23 mouse cellular contexts compared by ENCODE assay signal in the genomic region with DNA sequence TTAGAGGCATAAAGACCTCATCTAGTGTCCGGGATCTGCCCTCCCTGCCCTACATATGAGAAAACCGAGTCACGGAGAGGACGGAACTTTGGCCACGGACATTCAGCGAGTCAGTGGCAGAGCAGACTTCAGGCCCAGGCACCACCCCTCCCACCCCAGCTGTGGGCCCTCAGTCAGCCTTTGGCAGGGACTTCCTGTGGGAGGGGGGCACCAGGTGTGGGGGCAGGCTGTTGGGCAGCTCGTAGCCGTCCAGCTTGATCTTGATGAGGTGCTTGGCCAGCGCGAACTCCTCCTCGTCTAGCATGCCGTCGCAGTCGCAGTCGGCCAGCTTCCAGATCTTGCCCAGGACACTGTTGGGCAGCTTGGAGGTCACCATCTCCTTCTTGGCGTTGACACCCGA. TPM values are rescaled to one million over a fixed set of nuclear protein-coding genes. Genes with fewer than 3 reads are reported as not detected.
DNase-seq lines count a peak whose midpoint lies in the region; ATAC-seq and TF ChIP-seq lines count a peak whose summit lies in the region.
"Had no signal": no experiment of that assay in that cellular context is flagged by ENCODE, and none has a peak within 500 bp of the region (broad histone marks: within the 10 kb centered on the region; RNA-seq: fewer than 3 reads in every experiment).

No protein-coding gene starts in this region.

- DNase-seq in gastrocnemius, adult 2 months: no peak
- DNase-seq in gastrocnemius, adult 18-20 months (ENCODE audit: low spot score): no peak
- no peak for DNase-seq in heart, embryonic 10.5 days (ENCODE audit: low spot score)
- DNase-seq in heart, postnatal 10 days: no peak
- no peak for DNase-seq in heart, postnatal 0 days (ENCODE audit: low spot score)
- DNase-seq in heart, adult 18-20 months: no peak
- DNase-seq: adrenal gland, postnatal 10 days; adrenal gland, postnatal 36 days; cerebellum, adult 18-20 months; cerebellum, adult 9-10 months; cerebellum, postnatal 14 days; gastrocnemius, postnatal 25 days; kidney, adult 11 months; kidney, adult 8-10 months had no signal

- no peaks in the 10 kb centered on the region for H3K9me3 ChIP-seq in heart, embryonic 10.5 days
- no peaks in the 10 kb centered on the region for H3K9me3 ChIP-seq in heart, postnatal 0 days (replicated peaks; ENCODE audit: control insufficient read depth, low read length)
- H3K9me3 ChIP-seq: forebrain, embryonic 10.5 days; forebrain, embryonic 13.5 days; G1E; hindbrain, embryonic 10.5 days; hindbrain, embryonic 13.5 days; intestine, embryonic 15.5 days had no signal

- H3K27ac ChIP-seq in gastrocnemius, adult 2 months: peak overlapping the region; percentile 4; the same call in 1 of the 2 replicates
- peak overlapping the region; percentile 65; the same call in 1 of the 2 replicates for H3K27ac ChIP-seq in heart, embryonic 10.5 days
- H3K27ac ChIP-seq in heart, postnatal 0 days (ENCODE audit: low read depth): peak overlapping the region; percentile 47; the same call in 1 of the 2 replicates
- H3K27ac ChIP-seq: forebrain, embryonic 10.5 days; forebrain, embryonic 13.5 days; hindbrain, embryonic 10.5 days; hindbrain, embryonic 13.5 days; intestine, embryonic 15.5 days had no signal

- peaks cover 47% of the 10 kb centered on the region for H3K36me3 ChIP-seq in heart, embryonic 10.5 days
- peaks cover 62% of the 10 kb centered on the region for H3K36me3 ChIP-seq in heart, postnatal 0 days (replicated peaks; ENCODE audit: control insufficient read depth, insufficient read depth, low read length)
- H3K36me3 ChIP-seq: hindbrain, embryonic 13.5 days; intestine, embryonic 15.5 days had no signal

- H3K9ac ChIP-seq in heart, postnatal 0 days (replicated peaks; ENCODE audit: low read depth, low read length): 0 out of 2 replicates have a peak overlapping the region, but pooled peaks have one; percentile 11
- H3K9ac ChIP-seq: forebrain, embryonic 13.5 days; hindbrain, embryonic 13.5 days; intestine, embryonic 15.5 days had no signal

- intact Hi-C loops in gastrocnemius, adult 2 months (cut with DNase I): no loop called here
- intact Hi-C loops in heart, postnatal 10 days (cut with DNase I): no loop called here

- TF ChIP-seq EP300 in heart, postnatal 0 days (IDR thresholded peaks at IDR 0.05; ENCODE audit: low read depth): no peak

- no peaks in the 10 kb centered on the region for H3K27me3 ChIP-seq in heart, embryonic 10.5 days (ENCODE audit: insufficient read depth, poor library complexity, severe bottlenecking)
- H3K27me3 ChIP-seq in heart, postnatal 0 days (ENCODE audit: control insufficient read depth, insufficient read depth, low read length): no peaks in the 10 kb centered on the region
- H3K27me3 ChIP-seq: forebrain, embryonic 13.5 days; hindbrain, embryonic 13.5 days; intestine, embryonic 15.5 days; Patski had no signal

- 78% methylated on average over 17 of the region's 17 CpGs for WGBS in heart, embryonic 10.5 days
- 60% methylated on average over 17 of the region's 17 CpGs for WGBS in heart, postnatal 0 days

- peaks cover 24% of the 10 kb centered on the region for H3K4me1 ChIP-seq in heart, embryonic 10.5 days
- peaks cover 13% of the 10 kb centered on the region for H3K4me1 ChIP-seq in heart, postnatal 0 days (ENCODE audit: control insufficient read depth, insufficient read depth)
- H3K4me1 ChIP-seq: forebrain, embryonic 10.5 days; forebrain, embryonic 13.5 days; hindbrain, embryonic 10.5 days; hindbrain, embryonic 13.5 days had no signal

- no peak overlapping the region for H3K4me2 ChIP-seq in heart, postnatal 0 days (ENCODE audit: low read depth, low read length)
- H3K4me2 ChIP-seq: forebrain, embryonic 13.5 days; hindbrain, embryonic 13.5 days; intestine, embryonic 15.5 days had no signal

- no peak for TF ChIP-seq CTCF in gastrocnemius, adult 2 months (IDR thresholded peaks at IDR 0.05)
- no peak for TF ChIP-seq CTCF in heart, postnatal 0 days (IDR thresholded peaks at IDR 0.05; ENCODE audit: low read depth)

- no peak for ATAC-seq in heart, postnatal 0 days (ENCODE audit: insufficient read depth, low read depth)
- ATAC-seq: forebrain, embryonic 13.5 days; forebrain, embryonic 16.5 days; hindbrain, embryonic 16.5 days; intestine, embryonic 15.5 days; Patski had no signal

- H3K4me3 ChIP-seq in gastrocnemius, adult 2 months: no peak overlapping the region
- H3K4me3 ChIP-seq in heart, embryonic 10.5 days: no peak overlapping the region
- no peak overlapping the region for H3K4me3 ChIP-seq in heart, postnatal 0 days (ENCODE audit: low read depth, low read length)
- H3K4me3 ChIP-seq: forebrain, embryonic 10.5 days; forebrain, embryonic 13.5 days; hindbrain, embryonic 10.5 days; hindbrain, embryonic 13.5 days; intestine, embryonic 15.5 days had no signal

RNA-seq across cellular contexts. Expression of gene Pla2g4b, which starts 57.8 kb away (rescaled TPM):
- 1 to 10 TPM in 1 of 2 experiments, under 1 TPM in 1; 0.99 to 1.7 TPM for total RNA-seq in gastrocnemius, adult 2 months (2021)
- 1 to 10 TPM in 1 of 2 experiments, under 1 TPM in 1; 0.45 to 1.2 TPM for total RNA-seq in gastrocnemius, adult 18-20 months (2021)
- polyA plus RNA-seq in heart, embryonic 10.5 days (2016; fragmentation: Nextera tagmentation; extraction: Ambion mirVana): 2.6 TPM in 2 replicates
- total RNA-seq in heart, postnatal 10 days (2021): 1 to 10 TPM; 1.7 to 1.8 TPM
- total RNA-seq in heart, postnatal 0 days (2014; rRNA removed; ENCODE audit: low replicate concordance): 8.0 TPM in 1 of 2 replicates, not detected in the other
- 0.20 and 0.37 TPM in 2 replicates for polyA plus RNA-seq in heart, postnatal 0 days (2015; fragmentation: Nextera tagmentation; extraction: Ambion mirVana)
- 1 to 10 TPM in 1 of 2 experiments, under 1 TPM in 1; 0.72 to 1.7 TPM for total RNA-seq in heart, adult 18-20 months (2021)

Comparison
In these comparisons a context has a peak if more than half of its experiments do, and no peak if none do; other contexts are left out.
1. H3K27ac ChIP-seq: peak in every context shown above with its lines; median percentile 65 in heart, embryonic 10.5 days; 47 in heart, postnatal 0 days; 4 in gastrocnemius, adult 2 months.